Mouse (Mus musculus) forebrain, embryonic 11.5 days (tissue): Measurements from ENCODE around the gene Scimp. TPM values are rescaled to one million over a fixed set of nuclear protein-coding genes. Genes with fewer than 3 reads are reported as not detected.
"Not testable (repeated sequence)": the region's sequence is repeated elsewhere in the genome, so short reads cannot be mapped to it uniquely, and the experiment has no call there.

Source experiments
- ATAC-seq: fragments of 200-750 bp; cut with Nextera tagmentation; replicated peaks from 2 replicates; pipeline ENCODE4 v1.8.0; 2017; ENCODE audit warnings: moderate TSS enrichment; ENCODE audit not compliant: low FRiP score
- DNase-seq: peaks from one replicate; pipeline ENCODE4 v3.0.0-alpha.2; 2017; ENCODE audit warnings: low spot score
- H3K27ac ChIP-seq: fragments of 300-500 bp; sonication (generic); 2 replicates; pipeline ENCODE4 v1.5.1; 2014; ENCODE audit warnings: low read depth, low read length
- H3K27me3 ChIP-seq: fragments of 300-500 bp; sonication (generic); 2 replicates; pipeline ENCODE4 v1.6.1; 2014; ENCODE audit warnings: mild to moderate bottlenecking, low read length, mixed read lengths; ENCODE audit not compliant: control insufficient read depth, insufficient read depth
- H3K36me3 ChIP-seq: fragments of 300-500 bp; sonication (generic); 2 replicates; pipeline ENCODE4 v1.6.1; 2014; ENCODE audit warnings: mild to moderate bottlenecking, low read length, moderate library complexity, mixed read lengths; ENCODE audit not compliant: control insufficient read depth, insufficient read depth
- H3K4me1 ChIP-seq: fragments of 300-500 bp; sonication (generic); replicated peaks from 2 replicates; pipeline ENCODE4 v1.6.1; 2014; ENCODE audit warnings: low read length, mixed read lengths; ENCODE audit not compliant: control insufficient read depth, insufficient read depth
- H3K4me2 ChIP-seq: fragments of 300-500 bp; sonication (generic); 2 replicates; pipeline ENCODE4 v1.6.1; 2014; ENCODE audit warnings: low read depth, mild to moderate bottlenecking, low read length, moderate library complexity, mixed read lengths; ENCODE audit not compliant: severe bottlenecking
- H3K4me3 ChIP-seq: fragments of 300-500 bp; sonication (generic); 2 replicates; pipeline ENCODE4 v1.5.1; 2014; ENCODE audit warnings: low read depth, low read length
- H3K9ac ChIP-seq: fragments of 300-500 bp; sonication (generic); 2 replicates; pipeline ENCODE4 v1.6.1; 2014; ENCODE audit warnings: low read length
- H3K9me3 ChIP-seq: fragments of 300-500 bp; sonication (generic); 2 replicates; pipeline ENCODE4 v1.6.1; 2016; ENCODE audit warnings: low read length, mixed read lengths; ENCODE audit not compliant: control insufficient read depth
- WGBS: fragments of 180-500 bp; shearing (Covaris S2); extraction: QIAGEN DNeasy Blood & Tissue Kit; methylation state at CpG from one replicate; pipeline ENCODE4 v1.1.7; 2014; 5-methylcytosine and 5-hydroxymethylcytosine counted together
- polyA plus RNA-seq: library from polyadenylated mRNA; unstranded; fragments of >200 nt; fragmentation: Nextera tagmentation; extraction: Ambion mirVana; gene quantifications from 2 replicates; pipeline ENCODE4 v1.2.1, GENCODE M21; 2014

Scimp gene
- polyA plus RNA-seq, 1 experiment from 2014 or later, result not detected

DNA sequence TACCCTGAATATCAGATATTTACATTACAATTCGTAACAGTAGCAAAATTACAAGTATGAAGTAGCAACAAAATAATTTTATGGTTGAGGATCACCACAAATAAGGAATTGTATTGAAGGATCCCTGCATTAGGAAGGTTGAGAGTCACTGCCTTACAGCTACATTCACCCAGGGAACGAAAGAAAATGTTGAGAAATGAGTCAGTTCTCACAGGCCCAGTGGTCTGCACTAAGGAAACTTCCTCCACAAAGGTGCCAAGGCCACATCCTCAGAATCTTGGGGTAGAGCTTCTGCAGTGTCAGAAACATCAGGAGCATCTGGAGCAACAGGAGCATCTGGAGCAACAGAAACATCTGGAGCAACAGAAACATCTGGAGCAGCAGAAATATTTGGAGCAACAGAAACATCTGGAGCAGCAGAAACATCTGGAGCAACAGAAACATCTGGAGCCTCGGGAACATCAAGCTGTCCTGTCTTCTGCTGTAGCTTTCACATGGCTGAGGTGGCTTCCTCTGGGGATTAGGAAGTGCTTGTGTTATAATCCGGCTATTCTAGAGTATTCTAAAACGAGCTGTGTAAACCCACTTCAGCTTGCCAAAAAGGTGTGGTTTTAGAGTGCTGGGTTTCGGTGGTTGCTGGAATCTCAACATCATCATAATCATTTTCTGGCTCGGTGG lies 21.4 kb downstream of the Scimp start:
- H3K9ac ChIP-seq, result no peak overlapping the region
- no peak overlapping the region for H3K4me3 ChIP-seq
- WGBS, result 81% methylated on average over 7 of the region's 7 CpGs
- no peaks in the 10 kb centered on the region for H3K27me3 ChIP-seq
- no peak for DNase-seq
- ATAC-seq, result no peak
- no peaks in the 10 kb centered on the region for H3K36me3 ChIP-seq
- H3K27ac ChIP-seq, result no peak overlapping the region
- H3K9me3 ChIP-seq, result no peaks in the 10 kb centered on the region
- no peaks in the 10 kb centered on the region for H3K4me1 ChIP-seq
- no peak overlapping the region for H3K4me2 ChIP-seq

DNA sequence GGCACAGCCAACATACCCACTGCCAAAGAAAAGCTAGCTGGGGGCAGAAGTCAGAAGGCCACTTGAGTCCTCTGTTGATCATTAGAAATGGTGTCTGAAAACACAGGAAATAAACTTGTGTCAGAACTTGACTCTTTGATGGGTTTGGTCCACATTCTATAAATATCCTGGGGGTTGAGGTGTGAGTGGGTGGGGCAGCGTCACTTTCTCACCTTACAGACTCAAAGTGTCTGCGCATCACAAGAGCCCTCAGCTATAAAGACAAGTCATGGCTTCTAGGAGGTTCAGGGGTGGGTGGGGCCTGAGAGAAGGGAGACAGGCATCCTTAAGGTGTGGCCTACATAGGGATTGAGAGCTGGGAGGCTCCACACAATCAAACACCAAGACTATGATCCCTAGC lies 22.0 kb downstream of the Scimp start:
- Histone ChIP-seq H3K9ac (no peak overlapping the region), H3K27ac (no peak overlapping the region), H3K9me3 (no peaks in the 10 kb centered on the region), H3K4me2 (no peak overlapping the region), H3K36me3 (no peaks in the 10 kb centered on the region), H3K4me3 (no peak overlapping the region), H3K27me3 (no peaks in the 10 kb centered on the region), H3K4me1 (no peaks in the 10 kb centered on the region)
- no peak for ATAC-seq
- 93% methylated on average over 2 of the region's 2 CpGs for WGBS
- DNase-seq, result no peak

DNA sequence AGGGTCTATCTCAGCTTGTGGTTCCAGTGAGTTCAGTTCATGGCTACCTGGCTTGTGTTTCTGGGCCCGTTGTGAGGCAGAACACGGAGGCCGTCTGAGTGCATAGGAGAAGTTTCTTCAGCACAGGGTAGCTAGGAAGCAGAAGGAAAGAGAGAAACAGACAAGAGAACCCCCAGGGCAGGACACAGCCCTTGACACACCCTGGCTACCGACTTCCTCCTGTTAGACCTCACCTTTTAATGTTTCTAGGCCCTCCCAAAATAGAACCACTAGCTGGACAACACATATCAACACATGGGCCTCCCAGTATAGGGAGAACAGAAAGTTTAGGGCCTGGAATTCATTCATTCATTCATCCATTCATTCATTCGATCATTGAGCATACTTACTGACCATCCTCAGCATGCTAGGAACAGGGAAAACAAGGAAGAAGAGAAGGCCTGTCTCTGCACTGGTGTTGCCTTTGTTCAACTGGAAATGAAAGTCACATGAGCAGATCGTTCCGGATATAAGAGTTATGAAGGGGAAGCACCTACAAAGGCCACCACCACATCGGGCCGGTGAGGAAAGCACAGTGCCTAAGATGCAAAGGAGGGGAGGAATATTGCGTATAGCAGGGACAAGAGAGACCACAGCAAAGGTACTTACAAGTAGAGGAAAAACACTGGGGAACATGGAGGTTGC lies 23.3 kb downstream of the Scimp start:
- no peaks in the 10 kb centered on the region for H3K9me3 ChIP-seq
- 89% methylated on average over 10 of the region's 10 CpGs for WGBS
- H3K9ac ChIP-seq, result no peak overlapping the region
- H3K36me3 ChIP-seq, result no peaks in the 10 kb centered on the region
- no peak overlapping the region for H3K4me3 ChIP-seq
- H3K27ac ChIP-seq, result no peak overlapping the region
- DNase-seq, result no peak
- no peaks in the 10 kb centered on the region for H3K27me3 ChIP-seq
- no peak overlapping the region for H3K4me2 ChIP-seq
- no peak for ATAC-seq
- no peaks in the 10 kb centered on the region for H3K4me1 ChIP-seq

DNA sequence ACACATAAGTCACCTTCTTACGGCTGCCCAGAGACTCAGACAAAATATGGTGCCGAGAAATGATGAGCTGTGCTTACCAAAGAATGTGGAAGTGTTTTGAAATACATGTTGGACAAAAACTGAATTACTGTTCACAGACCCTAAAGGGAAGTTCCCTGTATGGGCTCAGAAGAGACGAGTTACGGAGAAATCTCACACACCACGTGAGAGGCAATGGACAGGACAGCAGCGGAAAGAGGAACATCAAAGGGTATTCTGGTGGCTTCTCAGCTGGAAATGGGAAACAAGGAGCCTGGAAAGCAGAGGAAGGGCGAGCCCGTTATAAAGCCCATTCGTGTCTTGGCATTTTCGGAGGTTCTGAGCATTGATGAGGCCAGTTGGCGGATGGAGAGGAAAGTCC lies 25.3 kb downstream of the Scimp start:
- Histone ChIP-seq H3K9ac (no peak overlapping the region), H3K4me3 (no peak overlapping the region), H3K4me2 (no peak overlapping the region), H3K4me1 (no peaks in the 10 kb centered on the region), H3K36me3 (no peaks in the 10 kb centered on the region), H3K27me3 (no peaks in the 10 kb centered on the region), H3K27ac (no peak overlapping the region), H3K9me3 (no peaks in the 10 kb centered on the region)
- 77% methylated on average over 11 of the region's 11 CpGs for WGBS
- no peak for ATAC-seq
- no peak for DNase-seq

DNA sequence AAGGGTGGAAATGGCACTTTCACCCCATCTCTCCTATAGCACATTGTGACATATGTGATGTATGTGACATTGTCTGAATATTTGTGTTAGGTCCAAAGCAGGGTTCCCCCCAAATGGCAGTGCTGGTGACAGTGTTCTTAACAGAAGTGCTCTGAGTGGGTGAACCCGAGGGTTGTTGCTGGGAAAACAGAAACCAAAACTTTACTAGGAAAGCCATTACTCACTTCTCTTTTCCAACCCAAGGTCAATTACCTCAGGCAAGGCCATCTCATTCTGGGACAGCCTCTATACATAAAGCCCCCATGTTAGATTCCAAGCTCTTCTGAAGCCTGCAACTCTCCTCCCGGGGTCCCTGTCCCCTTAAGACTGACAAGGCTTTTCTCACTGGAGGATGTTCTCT lies 26.5 kb downstream of the Scimp start:
- H3K36me3 ChIP-seq, result no peaks in the 10 kb centered on the region
- H3K4me2 ChIP-seq, result no peak overlapping the region
- no peak overlapping the region for H3K27ac ChIP-seq
- DNase-seq, result no peak
- H3K27me3 ChIP-seq, result no peaks in the 10 kb centered on the region
- no peak overlapping the region for H3K9ac ChIP-seq
- H3K4me3 ChIP-seq, result no peak overlapping the region
- H3K9me3 ChIP-seq, result no peaks in the 10 kb centered on the region
- ATAC-seq, result no peak
- WGBS, result 64% methylated on average over 2 of the region's 2 CpGs
- H3K4me1 ChIP-seq, result no peaks in the 10 kb centered on the region

DNA sequence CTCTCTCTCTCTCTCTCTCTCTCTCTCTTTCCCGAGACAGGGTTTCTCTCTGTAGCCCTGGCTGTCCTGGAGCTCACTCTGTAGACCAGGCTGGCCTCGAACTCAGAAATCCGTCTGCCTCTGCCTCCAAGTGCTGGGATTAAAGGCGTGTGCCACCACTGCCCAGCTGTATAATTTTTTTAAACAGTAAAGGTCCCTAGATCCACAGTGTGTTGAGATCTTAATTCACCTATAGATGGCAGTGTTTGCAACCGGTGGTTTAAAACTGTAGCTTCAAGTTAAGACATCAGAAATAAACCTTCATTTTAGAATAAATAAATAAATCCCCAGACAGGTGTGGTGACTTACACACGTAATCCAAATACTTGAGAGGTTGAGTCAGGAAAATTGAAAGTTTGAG lies 34.3 kb downstream of the Scimp start:
- not testable (repeated sequence) for H3K4me3 ChIP-seq, H3K9ac ChIP-seq, ATAC-seq, H3K4me1 ChIP-seq, H3K27me3 ChIP-seq, H3K9me3 ChIP-seq, H3K4me2 ChIP-seq, DNase-seq, H3K27ac ChIP-seq, H3K36me3 ChIP-seq
- WGBS, result 27% methylated on average over 6 of the region's 6 CpGs

DNA sequence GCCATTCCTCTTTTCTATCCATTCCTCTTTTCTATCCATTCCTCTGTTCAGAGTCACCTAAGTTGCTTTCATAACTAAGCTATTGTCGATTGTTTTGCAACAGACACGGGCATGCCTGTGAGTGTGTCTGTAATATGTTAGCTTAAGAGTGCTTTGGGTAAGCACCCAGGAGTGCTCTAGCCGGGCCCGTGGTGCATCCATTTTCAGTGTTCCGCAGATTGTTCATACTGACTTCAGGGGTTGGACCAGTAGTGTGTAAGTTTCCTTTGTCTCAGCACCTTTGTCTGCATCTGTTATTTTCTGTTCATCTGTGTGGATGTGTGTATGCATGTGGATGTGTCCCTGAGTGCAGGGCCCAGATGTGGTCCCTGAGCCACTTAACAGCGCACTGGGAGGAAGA lies 34.8 kb downstream of the Scimp start:
- ATAC-seq, result no peak
- DNase-seq, result no peak
- H3K27ac ChIP-seq, result no peak overlapping the region
- H3K4me3 ChIP-seq, result no peak overlapping the region
- 65% methylated on average over 6 of the region's 6 CpGs for WGBS
- no peaks in the 10 kb centered on the region for H3K27me3 ChIP-seq
- H3K4me1 ChIP-seq, result no peaks in the 10 kb centered on the region
- no peak overlapping the region for H3K4me2 ChIP-seq
- H3K9me3 ChIP-seq, result no peaks in the 10 kb centered on the region
- H3K36me3 ChIP-seq, result no peaks in the 10 kb centered on the region; the same call in 1 of the 2 replicates
- H3K9ac ChIP-seq, result no peak overlapping the region

DNA sequence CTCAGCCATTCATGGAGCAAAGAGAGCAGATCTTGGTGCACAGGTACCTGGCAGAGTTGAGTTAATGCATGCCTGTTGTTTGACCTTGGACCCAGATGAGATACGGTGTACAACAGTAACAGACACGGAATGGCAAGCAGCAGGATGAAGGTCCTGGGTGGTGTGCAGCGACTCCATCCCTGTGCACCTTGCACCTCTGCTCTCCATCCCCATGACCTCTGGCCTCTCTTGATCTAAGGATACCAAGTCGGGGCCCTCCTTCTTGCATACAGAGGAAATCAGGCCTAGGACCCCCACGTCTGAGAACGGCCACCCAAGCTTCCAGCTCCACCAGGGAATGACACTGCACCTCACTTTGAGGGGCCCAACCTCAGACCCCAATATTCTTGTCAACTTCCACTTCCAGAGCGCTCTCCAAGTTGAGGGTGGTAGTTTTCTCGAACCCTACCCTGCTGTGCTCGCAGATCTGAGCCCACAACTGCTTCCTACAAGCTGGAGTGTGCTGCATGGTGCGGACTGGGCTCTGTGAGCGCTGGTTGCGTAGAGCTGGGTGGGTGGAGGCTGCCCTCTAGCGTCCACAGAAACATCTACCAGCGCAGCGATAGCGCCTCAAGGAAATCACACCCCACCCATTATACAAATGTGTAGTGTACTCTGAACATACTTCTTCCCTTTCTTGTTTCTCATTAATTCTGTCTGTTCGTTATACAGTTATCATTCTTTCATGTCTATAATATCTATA lies 35.4 kb downstream of the Scimp start:
- Histone ChIP-seq H3K4me1 (no peaks in the 10 kb centered on the region), H3K9ac (no peak overlapping the region), H3K36me3 (peaks cover 3% of the 10 kb centered on the region; the same call in 1 of the 2 replicates), H3K4me2 (no peak overlapping the region), H3K4me3 (no peak overlapping the region), H3K27ac (no peak overlapping the region), H3K9me3 (no peaks in the 10 kb centered on the region), H3K27me3 (no peaks in the 10 kb centered on the region)
- WGBS, result 29% methylated on average over 17 of the region's 17 CpGs
- peak; percentile 86 for DNase-seq
- peak; percentile 42; the same call in 1 of the 2 replicates for ATAC-seq
